Mouse (Mus musculus): ENCODE data around the gene Zfp968. TPM values are rescaled to one million over a fixed set of nuclear protein-coding genes. Genes with fewer than 3 reads are reported as not detected.

Zfp968 gene
- polyA plus RNA-seq (2012; rRNA removed; ENCODE audit: low replicate concordance) = 0.48 and 0.98 TPM in 2 replicates

DNA sequence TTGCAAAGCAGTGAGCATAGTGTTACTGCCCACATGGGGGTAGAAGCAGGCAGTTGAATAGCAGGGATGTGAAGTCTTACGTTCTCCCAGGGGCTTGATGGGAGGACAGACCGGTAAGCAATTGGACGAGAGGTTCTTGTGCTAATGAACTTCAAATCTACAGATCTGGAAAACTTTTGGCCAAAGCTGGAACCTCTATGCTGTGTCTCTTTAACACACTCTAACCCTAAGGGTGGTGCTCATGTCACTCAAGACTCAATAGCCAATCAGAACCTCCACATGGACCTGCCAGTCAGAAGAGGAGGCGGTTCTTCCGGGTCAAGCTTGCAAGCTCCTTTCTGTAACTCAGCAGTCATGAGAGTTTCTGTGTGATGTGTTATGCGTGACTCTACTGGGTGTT lies at the start of gene Zfp968:
TSS of gene Zfp968 (plus strand) at position 301 of the 400 bp plus-strand sequence.

DNA sequence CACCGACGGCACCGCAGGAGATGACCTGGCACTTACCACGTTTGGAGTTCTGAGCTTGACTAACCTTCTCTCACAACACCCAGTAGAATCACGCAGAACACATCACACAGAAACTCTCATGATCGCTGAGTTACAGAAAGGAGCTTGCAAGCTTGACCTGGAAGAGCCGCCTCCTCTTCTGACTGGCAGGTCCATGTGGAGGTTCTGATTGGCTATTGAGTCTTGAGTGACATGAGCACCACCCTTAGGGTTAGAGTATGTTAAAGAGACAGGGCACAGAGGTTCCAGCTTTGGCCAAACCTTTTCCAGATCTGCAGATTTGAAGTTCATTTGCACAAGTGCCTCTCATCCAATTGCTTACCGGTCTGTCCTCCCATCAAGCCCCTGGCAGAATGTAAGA lies 34.1 kb upstream of the Zfp968 start, which contains the start of gene Gm4631:
TSS of gene Gm4631 (minus strand) at position 101 of the 400 bp plus-strand sequence.

Other genes with a start within 250 kb of the Zfp968 start
- 0.30 and 1.6 TPM in 2 replicates for gene Gm14399, start 230.4 kb upstream of the Zfp968 start, polyA plus RNA-seq (2012; rRNA removed; ENCODE audit: low replicate concordance)
- gene Gm14443, start 196.6 kb upstream of the Zfp968 start, polyA plus RNA-seq (2012; rRNA removed; ENCODE audit: low replicate concordance) = 0.33 TPM in 1 of 2 replicates, not detected in the other
- gene Gm14391, start 165.5 kb upstream of the Zfp968 start, polyA plus RNA-seq (2012; rRNA removed; ENCODE audit: low replicate concordance) = 1.5 and 11.7 TPM in 2 replicates
- not detected in 2 replicates for gene Gm14440, start 97.3 kb upstream of the Zfp968 start, polyA plus RNA-seq (2012; rRNA removed; ENCODE audit: low replicate concordance)
- gene Gm4631, start 34.2 kb upstream of the Zfp968 start, polyA plus RNA-seq (2012; rRNA removed; ENCODE audit: low replicate concordance) = 0.79 and 2.8 TPM in 2 replicates
- 3.7 and 9.8 TPM in 2 replicates for gene Gm4724, start 63.4 kb downstream of the Zfp968 start, polyA plus RNA-seq (2012; rRNA removed; ENCODE audit: low replicate concordance)
- 1.1 TPM in 1 of 2 replicates, not detected in the other for gene Zfp965, start 97.5 kb downstream of the Zfp968 start, polyA plus RNA-seq (2012; rRNA removed; ENCODE audit: low replicate concordance)

Data from mammary gland, adult 2 months (tissue).